Mouse (Mus musculus) erythroblast, embryonic 14.5 days (primary cell): ENCODE data around the gene Gp1ba. TPM values are rescaled to one million over a fixed set of nuclear protein-coding genes. Genes with fewer than 3 reads are reported as not detected.
A peak's percentile ranks its signal among the peaks of the same experiment; 100 is the strongest.

Source experiments
- H3K27me3 ChIP-seq: 2 replicates; pipeline ENCODE4 v1.6.1; 2012; ENCODE audit warnings: inconsistent platforms; ENCODE audit not compliant: control insufficient read depth
- H3K36me3 ChIP-seq: 2 replicates; pipeline ENCODE4 v1.6.1; 2012; ENCODE audit warnings: mild to moderate bottlenecking, inconsistent platforms; ENCODE audit not compliant: control insufficient read depth
- H3K4me1 ChIP-seq: 2 replicates; pipeline ENCODE4 v1.6.1; 2012; ENCODE audit warnings: inconsistent platforms; ENCODE audit not compliant: control insufficient read depth
- H3K4me3 ChIP-seq: replicated peaks from 2 replicates; pipeline ENCODE3; 2012; ENCODE audit warnings: moderate library complexity, mild to moderate bottlenecking, inconsistent platforms
- H3K9me3 ChIP-seq: 2 replicates; pipeline ENCODE4 v1.6.1; 2012; ENCODE audit warnings: low read length, inconsistent platforms, mixed read lengths; ENCODE audit not compliant: control insufficient read depth
- GATA1 ChIP-seq: IDR thresholded peaks from 2 replicates; pipeline ENCODE4 v1.6.1; 2012; ENCODE audit warnings: low read length, inconsistent platforms, mixed read lengths
- TAL1 ChIP-seq: IDR thresholded peaks from 3 replicates; pipeline ENCODE4 v1.6.1; 2012; ENCODE audit warnings: low read length, inconsistent platforms, mixed read lengths
- polyA plus RNA-seq: library from polyadenylated mRNA; stranded (reverse); fragments of >175 nt; gene quantifications from 2 replicates; pipeline ENCODE4 v1.2.3, GENCODE M21; 2012

Gene Gp1ba
- 0.12 TPM in 2 replicates for polyA plus RNA-seq

GRCm38 (mm10) chr11:70638714-70639278, at the start of gene Gp1ba:
Gp1ba (plus strand) TSS chr11:70639122.
- Histone ChIP-seq H3K4me1 (peaks cover 52% of the 10 kb centered on the region), H3K36me3 (peaks cover 5% of the 10 kb centered on the region), H3K4me3 (peak within 1 kb of the TSS; percentile 41), H3K9me3 (no peaks in the 10 kb centered on the region), H3K27me3 (no peaks in the 10 kb centered on the region)
- TF ChIP-seq GATA1 (peak; percentile 28; the same call in 1 of the 2 replicates), TAL1 (no peak)

- Histone ChIP-seq H3K4me3 (no peak overlapping the region), H3K36me3 (no peaks in the 10 kb centered on the region), H3K9me3 (no peaks in the 10 kb centered on the region), H3K27me3 (no peaks in the 10 kb centered on the region), H3K4me1 (peaks cover 6% of the 10 kb centered on the region)
- TF ChIP-seq GATA1 (no peak), TAL1 (no peak)
Observed at GRCm38 (mm10) chr11:70591733-70592132, 47.2 kb upstream of the Gp1ba start.

DNA sequence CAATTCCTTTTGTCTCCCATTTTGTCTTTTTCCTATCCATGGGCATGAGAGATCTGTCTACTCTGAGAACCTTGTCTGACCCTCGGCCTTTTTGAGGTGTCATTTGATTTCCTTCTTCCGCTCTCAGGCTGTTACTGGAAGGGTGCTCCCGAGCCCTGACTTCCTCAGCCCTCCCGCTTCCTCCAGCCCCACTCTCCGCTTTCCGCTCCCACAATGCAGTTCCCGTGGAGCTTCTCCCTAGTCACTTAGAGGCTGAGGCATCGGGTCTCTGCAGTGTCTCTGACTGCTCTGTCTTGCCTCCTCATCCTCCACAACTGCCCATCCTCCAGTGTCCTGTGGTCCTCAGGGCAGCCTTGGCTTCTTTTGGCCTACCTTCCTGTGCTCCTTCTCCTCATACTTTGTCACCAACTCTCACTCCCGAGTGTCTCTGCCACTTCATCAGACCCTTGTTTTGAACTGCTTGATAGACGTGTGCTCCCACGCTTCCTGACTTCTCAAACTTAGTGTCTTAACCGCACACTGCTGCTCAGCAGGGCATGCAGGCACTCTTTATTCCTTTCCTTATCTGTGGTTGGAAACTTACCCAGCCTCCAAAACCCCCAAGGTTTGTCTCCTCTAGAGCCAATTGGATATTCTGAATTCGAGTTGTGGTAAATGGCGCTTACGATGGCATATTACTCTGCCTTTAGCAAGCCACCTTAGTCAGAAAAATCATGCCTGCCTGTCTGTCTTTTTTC, 44.5 kb upstream of the Gp1ba start:
- no peak for TF ChIP-seq TAL1
- TF ChIP-seq GATA1 = no peak
- Histone ChIP-seq H3K27me3 (no peaks in the 10 kb centered on the region), H3K4me1 (peaks cover 15% of the 10 kb centered on the region), H3K36me3 (peaks cover 21% of the 10 kb centered on the region), H3K9me3 (no peaks in the 10 kb centered on the region), H3K4me3 (no peak overlapping the region)

DNA sequence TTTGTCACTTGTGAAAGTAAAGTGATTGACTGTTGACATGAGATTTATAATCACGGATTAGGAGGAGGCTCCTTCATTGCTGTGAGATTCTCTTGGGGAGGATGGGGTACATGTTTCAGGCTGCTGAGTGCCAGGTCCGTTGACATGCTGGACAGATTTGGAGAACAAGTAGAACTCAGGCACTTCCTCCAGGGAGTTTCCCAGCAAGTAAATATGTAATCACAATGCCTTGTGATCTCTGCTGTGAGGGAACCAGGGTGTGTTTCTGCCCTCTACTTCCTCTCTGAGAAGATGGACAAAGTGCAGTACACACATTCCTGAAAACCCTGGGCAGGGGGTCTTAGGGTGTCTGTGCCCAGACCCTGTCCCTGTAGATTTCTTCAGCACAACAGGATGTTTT, 43.3 kb upstream of the Gp1ba start:
- Histone ChIP-seq H3K36me3 (peaks cover 27% of the 10 kb centered on the region), H3K4me1 (peaks cover 15% of the 10 kb centered on the region), H3K9me3 (no peaks in the 10 kb centered on the region), H3K4me3 (no peak overlapping the region), H3K27me3 (no peaks in the 10 kb centered on the region)
- TF ChIP-seq TAL1 = no peak

DNA sequence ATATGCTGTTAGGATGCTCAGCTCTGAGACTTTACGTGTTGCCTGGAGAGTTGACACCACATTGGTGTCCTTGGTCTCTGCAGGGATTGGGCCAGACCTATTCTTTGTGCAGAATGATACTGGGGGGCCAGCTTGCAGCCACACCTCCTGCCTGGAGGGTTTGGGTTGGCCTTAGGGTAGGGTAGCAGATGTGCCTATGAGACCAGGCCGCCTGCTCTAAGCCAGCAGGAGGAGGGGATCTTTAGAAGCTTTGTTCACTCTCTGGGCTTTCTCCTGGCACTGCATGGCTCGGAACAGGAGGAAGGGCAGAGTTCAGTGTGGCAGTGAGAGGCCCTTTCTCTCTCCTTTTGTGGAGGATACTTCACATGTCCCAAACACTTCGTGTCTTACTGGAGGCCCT, 42.8 kb upstream of the Gp1ba start:
- Histone ChIP-seq H3K27me3 (no peaks in the 10 kb centered on the region), H3K36me3 (peaks cover 27% of the 10 kb centered on the region), H3K4me3 (no peak overlapping the region), H3K4me1 (peaks cover 15% of the 10 kb centered on the region), H3K9me3 (no peaks in the 10 kb centered on the region)
- TF ChIP-seq TAL1 = no peak
- TF ChIP-seq GATA1 = no peak

- H3K36me3 ChIP-seq = peaks cover 36% of the 10 kb centered on the region
- H3K4me3 ChIP-seq = no peak overlapping the region
- peaks cover 15% of the 10 kb centered on the region for H3K4me1 ChIP-seq
- H3K27me3 ChIP-seq = no peaks in the 10 kb centered on the region
- H3K9me3 ChIP-seq = no peaks in the 10 kb centered on the region
- TF ChIP-seq TAL1 (no peak), GATA1 (no peak)
Observed at GRCm38 (mm10) chr11:70597301-70597700, 41.6 kb upstream of the Gp1ba start.

GRCm38 (mm10) chr11:70598451-70598953, 40.4 kb upstream of the Gp1ba start:
- H3K4me3 ChIP-seq = no peak overlapping the region
- peaks cover 15% of the 10 kb centered on the region for H3K4me1 ChIP-seq
- no peaks in the 10 kb centered on the region for H3K27me3 ChIP-seq
- H3K9me3 ChIP-seq = no peaks in the 10 kb centered on the region
- H3K36me3 ChIP-seq = peaks cover 44% of the 10 kb centered on the region
- TF ChIP-seq GATA1 = no peak
- TF ChIP-seq TAL1 = no peak

DNA sequence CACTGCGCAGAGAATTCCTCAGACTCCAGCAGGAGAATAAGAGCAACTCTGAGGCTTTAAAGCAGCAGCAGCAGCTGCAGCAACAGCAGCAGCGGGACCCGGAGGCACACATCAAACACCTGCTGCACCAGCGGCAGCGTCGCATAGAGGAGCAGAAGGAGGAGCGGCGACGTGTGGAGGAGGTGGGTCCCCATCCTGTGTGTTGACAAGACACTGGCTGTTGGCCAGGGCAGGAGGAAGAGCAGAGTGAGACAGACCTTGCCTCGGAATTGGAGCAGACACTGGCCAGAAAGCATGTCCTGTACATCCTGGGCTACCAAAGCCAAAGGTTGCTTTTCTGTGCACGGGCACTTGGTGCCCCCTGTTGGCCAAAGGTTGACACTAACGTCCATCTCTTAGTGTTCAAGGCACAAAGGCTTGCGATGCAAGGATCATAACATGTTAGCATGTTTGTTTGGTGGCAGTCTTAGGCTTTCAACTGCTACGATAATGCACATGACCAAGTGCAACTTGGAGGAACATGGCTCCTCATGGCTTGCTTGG, 33.8 kb upstream of the Gp1ba start:
- TF ChIP-seq TAL1 = no peak
- no peak for TF ChIP-seq GATA1
- H3K36me3 ChIP-seq = peaks cover 80% of the 10 kb centered on the region
- H3K27me3 ChIP-seq = no peaks in the 10 kb centered on the region
- H3K9me3 ChIP-seq = no peaks in the 10 kb centered on the region
- no peak overlapping the region for H3K4me3 ChIP-seq
- peaks cover 7% of the 10 kb centered on the region for H3K4me1 ChIP-seq

DNA sequence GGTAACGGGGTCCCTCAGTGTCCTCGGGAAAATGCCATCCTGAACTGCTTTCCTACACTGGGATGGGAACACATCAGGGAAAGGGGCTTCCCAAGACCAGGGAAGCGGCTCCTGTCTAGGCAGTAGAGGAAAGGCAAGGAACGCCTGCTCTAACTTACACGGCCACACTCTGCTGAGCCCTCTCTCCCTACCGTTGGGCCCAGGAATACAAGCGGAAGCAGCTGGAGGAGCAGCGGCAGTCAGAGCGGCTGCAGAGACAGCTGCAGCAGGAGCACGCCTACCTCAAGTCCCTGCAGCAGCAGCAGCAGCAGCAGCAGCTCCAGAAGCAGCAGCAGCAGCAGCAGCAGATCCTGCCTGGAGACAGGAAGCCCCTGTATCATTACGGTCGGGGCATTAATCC, 32.2 kb upstream of the Gp1ba start:
- Histone ChIP-seq H3K9me3 (no peaks in the 10 kb centered on the region), H3K4me1 (peaks cover 7% of the 10 kb centered on the region), H3K4me3 (no peak overlapping the region), H3K27me3 (no peaks in the 10 kb centered on the region), H3K36me3 (peaks cover 89% of the 10 kb centered on the region)
- TF ChIP-seq TAL1 (no peak), GATA1 (no peak)
